Mouse (Mus musculus) kidney, postnatal 4 days (tissue): ENCODE results near the gene Gm21256.
"Not testable (repeated sequence)": the region's sequence is repeated elsewhere in the genome, so short reads cannot be mapped to it uniquely, and the experiment has no call there.

ENCODE experiments used
- DNase-seq, 2 experiments: peaks; one replicate each; pipeline ENCODE4 v3.0.0; 2021; ENCODE audit warnings: mixed read lengths in 2 of 2

Gm21256 gene

GRCm38 (mm10) chrY:47450660-47451059 is at the start of gene Gm21256:
Gene Gm21256 (plus strand): TSS chrY:47450960.
- not testable (repeated sequence) for DNase-seq
